Mouse (Mus musculus) kidney, embryonic 14.5 days (tissue): ENCODE measurements around the gene Slc1a7. TPM values are rescaled to one million over a fixed set of nuclear protein-coding genes. Genes with fewer than 3 reads are reported as not detected.
A peak's percentile ranks its signal among the peaks of the same experiment; 100 is the strongest.

Source experiments
- ATAC-seq: fragments of 200-750 bp; cut with Nextera tagmentation; 2 replicates; pipeline ENCODE4 v1.8.0; 2017; ENCODE audit warnings: moderate number of reproducible peaks, mild to moderate bottlenecking, moderate TSS enrichment, moderate library complexity; ENCODE audit not compliant: low FRiP score, low TSS enrichment
- H3K27ac ChIP-seq: fragments of 300-500 bp; sonication (generic); 2 replicates; pipeline ENCODE4 v1.5.1; 2014; ENCODE audit warnings: low read depth, mild to moderate bottlenecking, low read length, moderate library complexity, mixed read lengths
- H3K27me3 ChIP-seq: fragments of 300-500 bp; sonication (generic); 2 replicates; pipeline ENCODE4 v1.6.1; 2014; ENCODE audit warnings: mild to moderate bottlenecking, low read length; ENCODE audit not compliant: control insufficient read depth, insufficient read depth
- H3K36me3 ChIP-seq: fragments of 300-500 bp; sonication (generic); 2 replicates; pipeline ENCODE4 v1.6.1; 2014; ENCODE audit warnings: low read length, mixed read lengths; ENCODE audit not compliant: control insufficient read depth, insufficient read depth
- H3K4me1 ChIP-seq: fragments of 300-500 bp; sonication (generic); 2 replicates; pipeline ENCODE4 v1.6.1; 2014; ENCODE audit warnings: low read length, mixed read lengths; ENCODE audit not compliant: control insufficient read depth, insufficient read depth
- H3K4me2 ChIP-seq: fragments of 300-500 bp; sonication (generic); replicated peaks from 2 replicates; pipeline ENCODE4 v1.6.1; 2014; ENCODE audit warnings: low read depth, mild to moderate bottlenecking, low read length
- H3K4me3 ChIP-seq: fragments of 300-500 bp; sonication (generic); 2 replicates; pipeline ENCODE4 v1.5.1; 2014; ENCODE audit warnings: mild to moderate bottlenecking, low read length
- H3K9ac ChIP-seq: fragments of 300-500 bp; sonication (generic); 2 replicates; pipeline ENCODE4 v1.6.1; 2014; ENCODE audit warnings: low read depth, mild to moderate bottlenecking, low read length, moderate library complexity
- H3K9me3 ChIP-seq: fragments of 300-500 bp; sonication (generic); 2 replicates; pipeline ENCODE4 v1.6.1; 2016; ENCODE audit warnings: low read length; ENCODE audit not compliant: control insufficient read depth
- WGBS: fragments of 180-500 bp; shearing (Covaris S2); extraction: QIAGEN DNeasy Blood & Tissue Kit; methylation state at CpG from one replicate; pipeline ENCODE4 v1.1.7; 2014; 5-methylcytosine and 5-hydroxymethylcytosine counted together
- polyA plus RNA-seq: library from polyadenylated mRNA; unstranded; fragments of >200 nt; fragmentation: Nextera tagmentation; extraction: Ambion mirVana; gene quantifications from 2 replicates; pipeline ENCODE4 v1.2.1, GENCODE M21; 2014

The Slc1a7 gene
- polyA plus RNA-seq, 1 experiment from 2014 or later = not detected

DNA sequence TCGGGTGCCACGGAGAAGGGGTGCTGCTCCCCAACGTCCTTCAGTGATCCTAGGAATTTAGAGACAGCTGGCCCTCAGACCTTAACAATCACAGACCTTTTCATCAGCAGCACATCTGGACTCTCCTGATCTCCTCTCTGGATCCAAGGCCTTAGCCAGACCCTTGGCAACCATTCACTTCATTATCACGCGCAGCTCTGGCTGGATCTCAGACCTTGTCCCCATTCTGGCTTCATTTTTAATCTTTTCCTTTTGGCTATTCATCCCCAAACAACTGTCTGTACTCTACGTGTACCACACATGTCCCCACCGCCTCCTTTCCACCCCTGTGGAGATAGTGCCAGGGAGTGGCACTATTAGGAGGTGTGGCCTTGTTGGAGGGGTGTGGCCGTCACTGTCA lies 34.9 kb upstream of the Slc1a7 start:
- Histone ChIP-seq H3K36me3 (no peaks in the 10 kb centered on the region), H3K4me3 (no peak overlapping the region), H3K27ac (no peak overlapping the region), H3K9ac (no peak overlapping the region), H3K27me3 (no peaks in the 10 kb centered on the region), H3K9me3 (no peaks in the 10 kb centered on the region), H3K4me1 (no peaks in the 10 kb centered on the region), H3K4me2 (no peak overlapping the region)
- ATAC-seq = no peak
- 80% methylated on average over 8 of the region's 8 CpGs for WGBS

DNA sequence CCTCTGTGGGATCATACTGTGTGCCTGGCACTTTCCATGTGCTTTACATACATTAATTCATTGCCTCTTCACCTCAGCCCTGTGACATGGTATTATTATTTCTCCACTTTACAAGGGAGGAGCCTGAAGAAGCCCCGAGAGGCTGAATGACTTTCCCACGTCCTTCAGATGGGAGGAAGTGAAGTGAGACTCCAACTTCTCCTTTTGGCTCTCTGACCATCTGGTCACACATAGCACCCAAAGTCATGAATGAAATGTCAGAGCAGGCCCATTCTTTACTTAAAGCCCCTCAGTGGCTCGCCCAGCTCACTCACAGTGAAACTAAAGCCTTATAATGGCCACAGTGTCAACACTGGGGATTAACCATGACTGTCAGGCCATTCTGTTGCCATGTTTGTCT lies 32.9 kb upstream of the Slc1a7 start:
- H3K4me1 ChIP-seq = no peaks in the 10 kb centered on the region
- 51% methylated on average over 3 of the region's 3 CpGs for WGBS
- H3K9ac ChIP-seq = no peak overlapping the region
- H3K4me3 ChIP-seq = no peak overlapping the region
- no peaks in the 10 kb centered on the region for H3K27me3 ChIP-seq
- no peak for ATAC-seq
- no peak overlapping the region for H3K27ac ChIP-seq
- H3K4me2 ChIP-seq = no peak overlapping the region
- no peaks in the 10 kb centered on the region for H3K36me3 ChIP-seq
- no peaks in the 10 kb centered on the region for H3K9me3 ChIP-seq

DNA sequence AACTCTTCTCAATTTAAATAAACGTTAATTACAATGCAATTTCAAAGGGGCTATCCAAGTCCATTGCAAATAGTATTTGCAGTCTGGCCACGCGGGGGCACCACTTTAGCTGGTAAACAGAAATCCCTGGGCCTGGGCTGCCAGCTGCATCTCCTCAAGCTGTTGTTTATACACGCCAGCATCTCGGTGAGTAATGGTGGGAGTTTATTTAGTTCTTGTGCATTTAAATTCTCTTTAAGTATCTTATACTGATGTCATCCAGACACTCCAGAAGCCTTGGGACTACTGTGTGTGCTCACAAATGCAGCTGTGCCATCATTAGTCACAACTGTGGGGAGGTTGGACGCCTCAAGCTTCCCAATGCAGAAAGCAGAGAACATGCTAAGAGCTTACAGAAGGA lies 30.8 kb upstream of the Slc1a7 start:
- WGBS = 16% methylated on average over 6 of the region's 6 CpGs
- no peak overlapping the region for H3K4me2 ChIP-seq
- no peaks in the 10 kb centered on the region for H3K27me3 ChIP-seq
- ATAC-seq = peak; percentile 88
- no peak overlapping the region for H3K9ac ChIP-seq
- no peaks in the 10 kb centered on the region for H3K9me3 ChIP-seq
- H3K4me3 ChIP-seq = no peak overlapping the region
- H3K27ac ChIP-seq = peak overlapping the region; percentile 31; the same call in 1 of the 2 replicates
- no peaks in the 10 kb centered on the region for H3K4me1 ChIP-seq
- no peaks in the 10 kb centered on the region for H3K36me3 ChIP-seq

DNA sequence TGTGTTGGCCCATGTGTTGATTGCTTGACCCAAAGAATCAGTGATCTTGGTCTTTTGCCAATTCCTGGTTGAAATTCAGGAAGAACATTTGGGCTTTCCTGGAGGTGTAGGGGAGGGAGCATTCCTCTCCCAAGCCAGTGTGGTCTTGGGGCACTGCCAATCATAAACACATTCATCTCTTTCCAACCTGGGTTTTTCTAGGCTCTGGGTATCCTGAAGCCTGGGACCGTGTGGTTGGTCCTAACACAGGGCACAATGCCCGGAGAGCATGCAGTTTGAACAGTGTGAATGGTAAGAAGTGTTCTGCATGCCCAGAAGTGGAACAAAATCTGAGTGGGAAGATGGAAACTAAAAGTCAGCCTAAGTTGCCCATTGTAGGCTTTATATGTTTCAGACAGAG lies 30.0 kb upstream of the Slc1a7 start:
- H3K4me2 ChIP-seq = no peak overlapping the region
- no peaks in the 10 kb centered on the region for H3K9me3 ChIP-seq
- no peaks in the 10 kb centered on the region for H3K36me3 ChIP-seq
- H3K9ac ChIP-seq = no peak overlapping the region
- H3K4me1 ChIP-seq = no peaks in the 10 kb centered on the region
- H3K27ac ChIP-seq = no peak overlapping the region
- whole genome bisulfite sequencing = 92% methylated on average over 2 of the region's 2 CpGs
- no peak for ATAC-seq
- H3K27me3 ChIP-seq = no peaks in the 10 kb centered on the region
- H3K4me3 ChIP-seq = no peak overlapping the region

DNA sequence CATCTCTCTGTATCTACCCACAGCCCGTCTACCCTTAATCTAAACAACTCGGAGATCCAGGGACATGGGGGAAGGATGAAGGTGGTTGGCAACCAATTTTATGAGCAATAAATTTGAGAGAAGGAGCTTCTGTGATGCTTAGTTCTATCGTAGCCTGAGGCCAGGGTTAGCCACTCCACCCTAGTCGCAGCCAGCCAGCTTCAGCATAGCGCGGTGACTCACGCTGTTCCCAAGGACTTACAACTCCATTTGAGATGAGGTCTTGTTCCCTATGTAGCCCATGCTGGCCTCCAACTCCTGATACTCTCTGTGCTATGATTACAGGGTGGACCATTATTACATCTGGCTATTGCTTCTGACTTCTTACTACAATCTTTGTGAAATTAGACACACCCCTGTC lies 25.4 kb upstream of the Slc1a7 start:
- H3K36me3 ChIP-seq = no peaks in the 10 kb centered on the region
- H3K4me3 ChIP-seq = no peak overlapping the region
- H3K4me2 ChIP-seq = no peak overlapping the region
- no peak overlapping the region for H3K9ac ChIP-seq
- H3K9me3 ChIP-seq = no peaks in the 10 kb centered on the region
- ATAC-seq = no peak
- no peak overlapping the region for H3K27ac ChIP-seq
- H3K27me3 ChIP-seq = no peaks in the 10 kb centered on the region
- H3K4me1 ChIP-seq = no peaks in the 10 kb centered on the region
- WGBS = 91% methylated on average over 7 of the region's 7 CpGs

DNA sequence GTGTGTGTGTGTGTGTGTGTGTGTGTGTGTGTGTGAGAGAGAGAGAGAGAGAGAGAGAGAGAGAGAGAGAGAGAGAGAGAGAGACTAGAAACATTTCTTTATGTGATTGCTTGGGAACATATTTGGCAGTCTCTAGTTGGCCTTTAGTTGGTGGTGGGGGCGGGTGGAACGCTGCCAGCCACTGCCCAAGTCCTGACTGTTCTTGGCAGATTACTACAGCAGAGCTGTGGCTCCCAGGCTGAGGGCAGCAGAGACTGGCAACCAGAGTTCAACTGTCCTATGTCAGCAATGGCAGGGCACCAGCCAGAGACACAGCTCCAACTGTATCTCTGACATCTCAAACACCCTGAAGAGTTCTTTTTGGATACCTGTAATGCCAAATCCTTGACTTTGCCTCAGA lies 24.0 kb upstream of the Slc1a7 start:
- no peak overlapping the region for H3K4me2 ChIP-seq
- H3K27me3 ChIP-seq = no peaks in the 10 kb centered on the region
- H3K9me3 ChIP-seq = no peaks in the 10 kb centered on the region
- H3K4me3 ChIP-seq = no peak overlapping the region
- no peak overlapping the region for H3K27ac ChIP-seq
- no peaks in the 10 kb centered on the region for H3K36me3 ChIP-seq
- ATAC-seq = no peak
- 93% methylated on average over 2 of the region's 2 CpGs for WGBS
- no peaks in the 10 kb centered on the region for H3K4me1 ChIP-seq
- H3K9ac ChIP-seq = no peak overlapping the region

DNA sequence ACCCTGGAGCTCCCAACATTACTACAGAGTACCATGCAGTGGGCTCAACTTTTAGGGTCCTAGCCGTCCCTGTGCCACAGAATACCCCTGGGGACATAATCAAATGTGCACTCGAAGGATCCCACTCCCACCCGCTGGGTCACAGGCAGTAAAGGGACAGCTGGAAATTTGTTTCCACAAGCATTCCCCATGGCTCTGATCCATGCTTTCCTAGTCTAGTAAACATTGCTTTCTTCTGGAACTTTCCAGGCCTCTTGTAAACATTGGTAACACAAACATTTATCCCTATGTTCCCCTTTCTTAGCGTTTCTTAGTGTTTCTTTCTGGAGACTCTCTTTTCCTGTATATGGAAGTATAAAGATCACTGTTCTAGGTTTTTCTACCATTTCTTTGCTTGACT lies 18.2 kb upstream of the Slc1a7 start:
- Histone ChIP-seq H3K36me3 (no peaks in the 10 kb centered on the region), H3K4me3 (no peak overlapping the region), H3K4me1 (no peaks in the 10 kb centered on the region), H3K4me2 (no peak overlapping the region), H3K27ac (no peak overlapping the region), H3K9me3 (no peaks in the 10 kb centered on the region), H3K9ac (no peak overlapping the region), H3K27me3 (no peaks in the 10 kb centered on the region)
- no peak for ATAC-seq
- 83% methylated on average over 4 of the region's 4 CpGs for WGBS

DNA sequence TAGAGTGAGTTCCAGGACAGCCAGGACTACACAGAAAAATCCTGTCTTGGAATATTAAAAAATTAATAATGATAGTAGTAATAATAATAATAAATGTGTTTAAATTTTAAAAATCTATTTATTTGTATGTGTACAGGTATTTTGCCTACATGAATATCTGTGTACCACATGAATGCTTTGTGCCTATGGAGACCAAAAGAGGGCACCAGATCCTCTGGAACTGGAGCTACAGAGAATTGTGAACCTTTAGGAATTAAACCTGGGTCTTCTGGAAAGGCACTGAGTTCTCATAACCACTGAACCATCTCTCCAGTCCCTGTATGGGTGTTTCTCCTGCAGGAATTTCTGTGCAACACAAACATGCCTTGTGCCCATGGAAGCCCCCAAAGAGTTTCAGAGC lies 15.3 kb upstream of the Slc1a7 start:
- Histone ChIP-seq H3K27me3 (no peaks in the 10 kb centered on the region), H3K36me3 (no peaks in the 10 kb centered on the region), H3K9me3 (no peaks in the 10 kb centered on the region), H3K4me1 (no peaks in the 10 kb centered on the region), H3K4me3 (no peak overlapping the region), H3K27ac (no peak overlapping the region), H3K4me2 (no peak overlapping the region), H3K9ac (no peak overlapping the region)
- no peak for ATAC-seq

DNA sequence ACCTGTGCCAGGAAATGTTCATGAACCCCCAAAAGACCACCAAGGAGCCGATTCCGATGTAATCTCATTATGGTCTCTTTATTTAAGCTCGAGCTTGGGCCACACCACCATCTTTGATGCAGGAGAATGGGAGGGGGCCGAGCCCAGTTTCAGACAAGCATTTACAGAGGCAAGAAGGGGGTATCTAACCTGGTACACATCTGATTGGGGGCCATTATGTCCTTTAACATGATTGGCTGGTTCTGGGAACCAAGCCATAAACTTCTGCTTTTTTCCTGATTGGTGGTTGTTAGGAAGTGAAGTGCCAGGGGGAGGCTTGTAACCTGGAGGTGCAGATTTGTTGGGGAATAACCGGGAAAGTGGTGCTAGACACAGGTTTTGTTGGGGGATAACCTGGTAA lies 12.4 kb upstream of the Slc1a7 start:
- H3K4me2 ChIP-seq = no peak overlapping the region
- 60% methylated on average over 5 of the region's 5 CpGs for whole genome bisulfite sequencing

DNA sequence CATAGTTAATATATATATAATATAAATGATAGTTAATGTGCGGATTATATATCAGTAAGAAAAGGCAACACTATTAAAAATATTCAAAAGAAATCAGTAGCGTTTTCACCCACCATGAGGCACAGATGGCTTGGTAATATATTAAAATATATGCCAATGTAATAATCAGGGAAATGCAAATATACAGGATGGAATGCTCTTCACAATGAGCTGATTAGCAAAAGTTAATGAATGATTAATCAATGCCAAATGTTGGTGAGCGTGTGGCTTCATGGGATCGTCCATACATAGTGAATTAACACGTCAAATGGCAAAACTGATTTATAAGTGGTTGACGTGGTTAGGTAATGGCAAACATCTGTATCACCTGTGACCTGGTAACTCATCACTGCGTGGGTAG lies 9.6 kb upstream of the Slc1a7 start:
- ATAC-seq = no peak
- no peak overlapping the region for H3K4me2 ChIP-seq
- no peaks in the 10 kb centered on the region for H3K36me3 ChIP-seq
- no peak overlapping the region for H3K9ac ChIP-seq
- no peak overlapping the region for H3K4me3 ChIP-seq
- no peaks in the 10 kb centered on the region for H3K27me3 ChIP-seq
- H3K4me1 ChIP-seq = 0 out of 2 replicates have a peak, but pooled peaks cover 3% of the 10 kb centered on the region
- no peak overlapping the region for H3K27ac ChIP-seq
- 85% methylated on average over 7 of the region's 7 CpGs for WGBS
- no peaks in the 10 kb centered on the region for H3K9me3 ChIP-seq

More for the DNA sequence above, 12.4 kb upstream of the Slc1a7 start:
- H3K4me1 ChIP-seq = no peaks in the 10 kb centered on the region
- no peak for ATAC-seq
- H3K4me3 ChIP-seq = no peak overlapping the region
- no peaks in the 10 kb centered on the region for H3K9me3 ChIP-seq
- H3K9ac ChIP-seq = no peak overlapping the region
- H3K36me3 ChIP-seq = no peaks in the 10 kb centered on the region
- no peak overlapping the region for H3K27ac ChIP-seq
- no peaks in the 10 kb centered on the region for H3K27me3 ChIP-seq
